Mouse (Mus musculus) urinary bladder, adult 18-20 months (tissue): ENCODE measurements around the gene Trpt1.
A peak's percentile ranks its signal among the peaks of the same experiment; 100 is the strongest.

Source experiments
- DNase-seq, 2 experiments: peaks; one replicate each; pipeline ENCODE4 v3.0.0; 2022; ENCODE audit warnings: low spot score in 2 of 2, mixed read lengths in 2 of 2

Trpt1 gene

GRCm38 (mm10) chr19:6996006-6996405 is at the start of gene Trpt1, which contains the start of gene Nudt22:
TSS of gene Trpt1 (plus strand) at chr19:6996131.
TSS of gene Nudt22 (minus strand) at chr19:6996117.
- peak; percentile 81 to 83 for DNase-seq

GRCm38 (mm10) chr19:6947742-6948141 is 48.2 kb upstream of the Trpt1 start:
- DNase-seq, result no peak

- DNase-seq, result no peak
Observed at GRCm38 (mm10) chr19:6948186-6948585, 47.7 kb upstream of the Trpt1 start.

- no peak for DNase-seq
Observed at GRCm38 (mm10) chr19:6949532-6949931, 46.4 kb upstream of the Trpt1 start.

GRCm38 (mm10) chr19:6949951-6950350 is 46.0 kb upstream of the Trpt1 start:
- DNase-seq, result no peak

GRCm38 (mm10) chr19:6950613-6951153 is 45.2 kb upstream of the Trpt1 start:
- DNase-seq, result peak; percentile 41 to 66

GRCm38 (mm10) chr19:6951381-6951968 is 44.5 kb upstream of the Trpt1 start:
- peak; percentile 88 to 95 for DNase-seq

GRCm38 (mm10) chr19:6951994-6952711 is 43.8 kb upstream of the Trpt1 start:
- DNase-seq, result peak; percentile 78 to 79

- peak; percentile 60 to 79 for DNase-seq
Observed at GRCm38 (mm10) chr19:6952712-6953037, 43.3 kb upstream of the Trpt1 start.

GRCm38 (mm10) chr19:6954046-6954445 is 41.9 kb upstream of the Trpt1 start:
- DNase-seq, result peak in 1 of 2 experiments; percentile 32

- DNase-seq, result no peak
Observed at GRCm38 (mm10) chr19:6955424-6955823, 40.5 kb upstream of the Trpt1 start.

- DNase-seq, result no peak
Observed at GRCm38 (mm10) chr19:6956461-6956860, 39.5 kb upstream of the Trpt1 start.

- no peak for DNase-seq
Observed at GRCm38 (mm10) chr19:6968491-6969271, 27.2 kb upstream of the Trpt1 start.

- no peak for DNase-seq
Observed at GRCm38 (mm10) chr19:6969291-6969664, 26.7 kb upstream of the Trpt1 start.

- DNase-seq, result peak; percentile 66 to 68
Observed at GRCm38 (mm10) chr19:6969665-6970381, 26.1 kb upstream of the Trpt1 start.

- no peak for DNase-seq
Observed at GRCm38 (mm10) chr19:6970460-6971085, 25.4 kb upstream of the Trpt1 start.

- DNase-seq, result no peak
Observed at GRCm38 (mm10) chr19:6971644-6972043, 24.3 kb upstream of the Trpt1 start.

GRCm38 (mm10) chr19:6972247-6972917 is 23.5 kb upstream of the Trpt1 start:
- no peak for DNase-seq

GRCm38 (mm10) chr19:6973581-6974190 is 22.2 kb upstream of the Trpt1 start:
- DNase-seq, result no peak
